Mouse (Mus musculus) heart, adult 2 months (tissue): ENCODE measurements at regions not wholly inside any gene's neighbourhood (a gene's known extent, or its start where the extent isn't known, plus 50 kb on each side); places are given as distances from the start of the nearest gene placed in this dataset.

Experiments used
- DNase-seq, 2 experiments: peaks; one replicate each; pipeline ENCODE4 v3.0.0; 2021
- H3K27ac ChIP-seq: fragments of 200-600 bp; 2 replicates; pipeline ENCODE4 v1.8.1; 2022
- H3K27me3 ChIP-seq: fragments of 200-500 bp; 2 replicates; pipeline ENCODE4 v1.6.1; 2012; ENCODE audit warnings: mild to moderate bottlenecking, low read length, inconsistent platforms, mixed read lengths; ENCODE audit not compliant: control insufficient read depth, insufficient read depth
- H3K36me3 ChIP-seq: fragments of 200-500 bp; 2 replicates; pipeline ENCODE4 v1.6.1; 2012; ENCODE audit warnings: low read length, inconsistent platforms; ENCODE audit not compliant: control insufficient read depth, insufficient read depth
- H3K4me1 ChIP-seq: fragments of 200-500 bp; 2 replicates; pipeline ENCODE4 v1.6.1; 2011; ENCODE audit warnings: low read length; ENCODE audit not compliant: control insufficient read depth, insufficient read depth
- H3K4me3 ChIP-seq: fragments of 200-600 bp; 2 replicates; pipeline ENCODE4 v1.8.1; 2022
- H3K79me2 ChIP-seq: fragments of 200-500 bp; replicated peaks from 2 replicates; pipeline ENCODE4 v1.6.1; 2012; ENCODE audit warnings: mild to moderate bottlenecking, inconsistent platforms, low read length, moderate library complexity, mixed read lengths; ENCODE audit not compliant: control insufficient read depth, insufficient read depth
- H3K9ac ChIP-seq: fragments of 200-500 bp; 2 replicates; pipeline ENCODE4 v1.6.1; 2012; ENCODE audit warnings: low read depth, mild to moderate bottlenecking, control low read depth, inconsistent platforms, low read length, mixed read lengths
- CTCF ChIP-seq: fragments of 200-600 bp; IDR thresholded peaks from 2 replicates; pipeline ENCODE4 v1.8.1; 2022; ENCODE audit warnings: antibody characterized with exemption, mild to moderate bottlenecking, moderate library complexity
- EP300 ChIP-seq: fragments of 200-500 bp; IDR thresholded peaks from 2 replicates; pipeline ENCODE4 v1.6.1; 2011; ENCODE audit warnings: low read depth, low read length, control low read depth; ENCODE audit not compliant: insufficient read depth
- POLR2A ChIP-seq: fragments of 200-500 bp; IDR thresholded peaks from 2 replicates; pipeline ENCODE4 v1.6.1; 2011; ENCODE audit warnings: mild to moderate bottlenecking, low read depth, low read length, control low read depth; ENCODE audit not compliant: insufficient read depth
- WGBS: fragments of 180-500 bp; shearing (Covaris S2); methylation state at CpG from one replicate; pipeline ENCODE4 v1.1.7; 2018; 5-methylcytosine and 5-hydroxymethylcytosine counted together
- intact Hi-C: fragments of 180-260 bp; cut with DNase I; formaldehyde crosslinking; loops from one replicate; pipeline ENCODE4 v1.15.1; 2025

DNA sequence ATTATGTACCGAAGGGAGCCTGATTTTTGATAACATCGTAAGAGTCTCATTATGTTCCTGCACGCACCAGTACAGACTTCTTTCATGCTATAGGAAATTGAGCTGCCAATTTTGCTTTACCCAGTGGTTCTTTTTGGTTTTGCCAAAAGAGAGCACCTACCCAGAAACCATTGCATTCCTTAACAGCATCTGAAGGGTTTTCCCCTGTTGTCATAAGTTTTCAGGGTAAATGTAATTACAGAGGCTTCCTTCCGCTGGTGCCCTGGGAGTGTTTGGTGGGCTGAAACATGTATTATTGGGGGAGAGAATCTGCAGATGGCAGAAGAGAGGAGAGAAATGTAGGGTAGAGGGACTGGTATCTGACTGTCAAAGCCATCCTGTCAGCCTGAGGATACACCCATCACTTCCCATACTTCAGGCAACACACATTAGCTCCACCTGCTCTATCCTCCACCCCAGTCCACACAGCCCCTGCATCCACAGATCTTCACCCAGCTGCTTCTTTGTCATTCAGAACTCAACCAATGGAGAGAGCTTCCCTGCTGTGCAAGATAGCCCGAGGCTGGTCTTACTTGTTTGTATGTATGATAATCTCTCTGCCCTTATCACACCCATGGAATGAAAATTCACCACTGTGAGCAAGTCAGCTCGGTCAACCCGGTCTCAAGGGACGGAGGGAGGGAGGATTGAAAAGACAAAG lies 71.1 kb upstream of the Npas2 start:
- Histone ChIP-seq H3K27me3 (no peaks in the 10 kb centered on the region), H3K4me1 (no peaks in the 10 kb centered on the region; the same call in 1 of the 2 replicates), H3K36me3 (no peaks in the 10 kb centered on the region), H3K79me2 (no peaks in the 10 kb centered on the region), H3K27ac (no peak overlapping the region), H3K4me3 (no peak overlapping the region), H3K9ac (no peak overlapping the region)
- WGBS: 58% methylated on average over 8 of the region's 8 CpGs
- TF ChIP-seq EP300 (no peak), POLR2A (no peak), CTCF (no peak)
- intact Hi-C loops: no loop called here
- no peak for DNase-seq

- no peak overlapping the region for H3K9ac ChIP-seq
- H3K79me2 ChIP-seq: no peaks in the 10 kb centered on the region
- no peak overlapping the region for H3K4me3 ChIP-seq
- no peak for TF ChIP-seq EP300
- TF ChIP-seq CTCF: no peak
- no peak for TF ChIP-seq POLR2A
- intact Hi-C loops: no loop called here
- H3K27me3 ChIP-seq: no peaks in the 10 kb centered on the region
- H3K27ac ChIP-seq: no peak overlapping the region
- DNase-seq: no peak
- no peaks in the 10 kb centered on the region for H3K36me3 ChIP-seq
- 29% methylated on average over 10 of the region's 10 CpGs for WGBS
- H3K4me1 ChIP-seq: no peaks in the 10 kb centered on the region; the same call in 1 of the 2 replicates
Measured at GRCm38 (mm10) chr1:39123081-39123812, 70.3 kb upstream of the Npas2 start.

- Histone ChIP-seq H3K4me3 (no peak overlapping the region), H3K27me3 (no peaks in the 10 kb centered on the region), H3K36me3 (no peaks in the 10 kb centered on the region), H3K4me1 (no peaks in the 10 kb centered on the region; the same call in 1 of the 2 replicates), H3K79me2 (no peaks in the 10 kb centered on the region), H3K27ac (no peak overlapping the region), H3K9ac (no peak overlapping the region)
- TF ChIP-seq CTCF: no peak
- no peak for TF ChIP-seq EP300
- no peak for TF ChIP-seq POLR2A
- DNase-seq: no peak
- WGBS: 65% methylated on average over 2 of the region's 2 CpGs
- intact Hi-C loops: no loop called here
Measured at GRCm38 (mm10) chr1:39123813-39124146, 69.8 kb upstream of the Npas2 start.

DNA sequence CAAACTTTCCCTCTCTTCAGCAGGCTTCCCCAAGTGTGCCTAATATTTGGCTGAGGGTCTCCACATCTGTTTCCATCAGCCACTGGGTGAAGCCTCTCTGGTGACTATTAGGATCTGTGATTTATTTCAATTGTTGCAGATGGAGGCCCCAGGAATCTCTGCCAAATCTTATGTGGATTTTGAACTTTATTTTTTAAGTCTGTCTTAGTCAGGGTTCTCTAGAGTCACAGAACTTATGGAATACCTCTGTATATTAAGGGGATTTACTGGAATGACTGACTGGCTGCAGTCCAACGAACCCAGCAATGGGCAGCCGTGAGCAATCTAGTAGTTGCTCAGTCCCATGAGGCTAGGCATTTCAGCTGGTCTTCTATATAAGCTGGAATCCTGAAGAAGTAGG lies 59.0 kb upstream of the Npas2 start:
- H3K27me3 ChIP-seq: no peaks in the 10 kb centered on the region
- no peak for DNase-seq
- H3K27ac ChIP-seq: no peak overlapping the region
- H3K79me2 ChIP-seq: no peaks in the 10 kb centered on the region
- intact Hi-C loops: no loop called here
- no peak overlapping the region for H3K9ac ChIP-seq
- 85% methylated on average over 2 of the region's 2 CpGs for WGBS
- TF ChIP-seq CTCF: no peak
- H3K36me3 ChIP-seq: no peaks in the 10 kb centered on the region
- H3K4me1 ChIP-seq: no peaks in the 10 kb centered on the region
- no peak overlapping the region for H3K4me3 ChIP-seq

DNA sequence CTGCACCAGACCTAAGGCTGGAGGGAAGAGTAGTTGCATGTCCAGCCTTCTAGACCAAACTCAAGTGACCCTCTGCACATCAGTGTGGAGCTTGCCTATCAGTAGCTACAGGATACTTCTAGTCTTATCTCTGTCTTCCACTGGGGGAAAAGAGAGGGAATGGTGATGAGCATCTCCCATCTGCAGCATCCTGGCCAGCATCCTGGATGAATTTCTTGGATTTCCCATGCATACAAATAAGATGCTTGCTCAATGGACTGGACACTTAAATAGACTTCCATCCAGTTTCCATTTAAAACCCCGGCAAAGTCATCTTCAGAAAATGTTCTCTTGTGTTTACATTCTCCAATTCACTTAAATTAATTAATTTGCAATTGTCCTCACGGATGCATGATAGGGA lies 50.5 kb upstream of the Npas2 start:
- no peak overlapping the region for H3K4me3 ChIP-seq

DNA sequence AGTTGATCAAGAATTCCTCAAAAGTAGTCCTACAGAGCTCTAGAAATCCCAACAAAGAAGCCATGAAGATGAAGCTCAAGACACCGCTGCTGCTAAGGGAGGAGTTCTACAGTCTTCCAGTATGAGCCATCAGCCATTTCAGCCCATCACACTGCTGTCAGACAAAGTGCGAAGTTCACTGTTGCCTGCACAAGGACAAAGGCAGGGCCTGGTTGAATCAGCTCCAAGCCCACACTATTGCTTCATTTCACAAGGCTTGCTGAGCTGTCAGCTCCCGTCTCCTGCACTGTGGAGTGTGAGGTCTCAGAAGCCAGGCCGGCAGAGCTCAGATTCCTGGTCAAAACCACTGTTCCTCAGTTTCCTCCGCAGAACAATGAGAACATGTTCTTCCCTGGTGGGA lies 49.9 kb upstream of the Npas2 start:
- no peak overlapping the region for H3K9ac ChIP-seq
- WGBS: 88% methylated on average over 5 of the region's 5 CpGs
- no peaks in the 10 kb centered on the region for H3K4me1 ChIP-seq

More for the DNA sequence above, 50.5 kb upstream of the Npas2 start:
- H3K9ac ChIP-seq: no peak overlapping the region
- 84% methylated on average over 2 of the region's 2 CpGs for WGBS
- H3K4me1 ChIP-seq: no peaks in the 10 kb centered on the region
- no peaks in the 10 kb centered on the region for H3K36me3 ChIP-seq
- no peaks in the 10 kb centered on the region for H3K79me2 ChIP-seq
- H3K27ac ChIP-seq: no peak overlapping the region
- TF ChIP-seq POLR2A (no peak), CTCF (no peak), EP300 (no peak)
- intact Hi-C loops: no loop called here
- H3K27me3 ChIP-seq: no peaks in the 10 kb centered on the region
- DNase-seq: no peak

More for the DNA sequence above, 49.9 kb upstream of the Npas2 start:
- TF ChIP-seq POLR2A (no peak), EP300 (no peak), CTCF (no peak)
- Histone ChIP-seq H3K27me3 (no peaks in the 10 kb centered on the region), H3K79me2 (no peaks in the 10 kb centered on the region), H3K4me3 (no peak overlapping the region), H3K36me3 (no peaks in the 10 kb centered on the region), H3K27ac (no peak overlapping the region)
- intact Hi-C loops: no loop called here
- DNase-seq: no peak
